Mouse (Mus musculus): ENCODE data around the gene Dis3.

DNA sequence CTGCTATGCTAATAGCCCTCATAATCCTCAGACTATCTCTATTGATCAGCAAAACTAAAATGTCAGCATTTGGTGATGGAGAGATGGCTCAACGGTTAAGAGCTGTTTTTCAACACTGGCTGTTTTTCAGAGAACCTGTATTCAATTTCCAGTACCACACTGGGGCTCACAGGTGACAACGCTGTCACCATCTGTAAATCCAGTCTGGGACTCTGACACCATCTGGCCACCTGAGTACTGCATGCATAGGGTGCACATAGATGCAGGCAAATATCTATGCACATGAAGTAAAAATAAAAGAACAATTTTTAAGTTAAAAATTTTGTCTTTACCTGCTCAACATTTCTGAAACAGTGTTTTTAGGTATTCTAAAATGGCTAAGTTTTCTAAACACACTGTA is 40.5 kb upstream of the Dis3 start:
- no peak for TF ChIP-seq POLR2A (IDR thresholded peaks at IDR 0.05; ENCODE audit: low read depth, low read length)
- TF ChIP-seq E2F4 (IDR thresholded peaks at IDR 0.05; ENCODE audit: insufficient replicate concordance, low read depth, low read length) = no peak
- TF ChIP-seq USF2 (conservative IDR thresholded peaks at IDR 0.05; ENCODE audit: low read depth, low read length) = no peak
- TF ChIP-seq CTCF (conservative IDR thresholded peaks at IDR 0.05 in 1 of 2, IDR thresholded peaks at IDR 0.05 in 1 of 2; ENCODE audit: low read depth in 2 of 2, low read length in 2 of 2) = no peak
- no peak for TF ChIP-seq EP300 (IDR thresholded peaks at IDR 0.05; ENCODE audit: low read length)
- no peak for TF ChIP-seq CHD2 (IDR thresholded peaks at IDR 0.05; ENCODE audit: low read length)
- no peak for TF ChIP-seq ZKSCAN1 (IDR thresholded peaks at IDR 0.05; ENCODE audit: borderline replicate concordance, low read depth, low read length)
- no peak for TF ChIP-seq KAT2A (IDR thresholded peaks at IDR 0.05; ENCODE audit: insufficient replicate concordance, low read length)
- no peak for TF ChIP-seq TBP (conservative IDR thresholded peaks at IDR 0.05; ENCODE audit: low read depth, low read length)
